Mouse (Mus musculus): ENCODE results near the gene Pdcd6ip. TPM values are rescaled to one million over a fixed set of nuclear protein-coding genes. Genes with fewer than 3 reads are reported as not detected.

The Pdcd6ip gene
- polyA plus RNA-seq, 1 experiment from 2014 or later: 80.0 TPM

DNA sequence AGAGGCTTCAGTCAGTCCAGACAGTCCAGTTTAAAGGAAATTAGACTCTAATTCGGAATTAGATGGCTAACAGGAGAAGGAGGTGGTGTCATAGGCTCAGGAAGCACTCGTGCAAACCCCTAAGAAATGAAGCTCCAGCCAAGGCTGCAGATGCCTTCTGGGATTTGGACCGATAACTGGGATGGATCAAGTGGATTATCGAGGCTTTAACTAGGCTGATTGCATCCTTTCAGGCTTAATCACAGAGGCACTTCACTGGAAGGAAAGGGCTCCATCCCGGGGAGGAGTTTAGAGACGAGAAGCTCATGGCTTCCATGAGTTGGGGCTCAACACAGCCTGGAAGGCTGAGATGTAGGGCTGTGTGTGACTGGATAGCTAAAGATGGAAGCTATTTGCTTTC is 84.0 kb downstream of the Pdcd6ip start:
- Histone ChIP-seq H3K4me2 (no peak overlapping the region), H3K4me1 (ENCODE audit: insufficient read depth) (no peaks in the 10 kb centered on the region), H3K36me3 (ENCODE audit: insufficient read depth) (no peaks in the 10 kb centered on the region), H3K4me3 (ENCODE audit: low read depth, low read length) (no peak overlapping the region), H3K27me3 (ENCODE audit: insufficient read depth, low read length) (no peaks in the 10 kb centered on the region), H3K9me3 (ENCODE audit: low read depth, low read length) (no peaks in the 10 kb centered on the region), H3K27ac (ENCODE audit: low read depth) (no peak overlapping the region), H3K9ac (no peak overlapping the region)
- ATAC-seq (ENCODE audit: insufficient read depth) (no peak), DNase-seq (no peak)
- WGBS: 76% methylated on average over 6 of the region's 6 CpGs
- TF ChIP-seq CTCF (IDR thresholded peaks at IDR 0.05; ENCODE audit: low read depth): no peak

GRCm38 (mm10) chr9:113617081-113617480 is 91.0 kb downstream of the Pdcd6ip start:
- H3K27ac ChIP-seq (ENCODE audit: low read depth): no peak overlapping the region
- no peaks in the 10 kb centered on the region for H3K9me3 ChIP-seq (ENCODE audit: low read depth, low read length)
- no peak for TF ChIP-seq CTCF (IDR thresholded peaks at IDR 0.05; ENCODE audit: low read depth)
- DNase-seq (no peak), ATAC-seq (ENCODE audit: insufficient read depth) (no peak)
- H3K27me3 ChIP-seq (ENCODE audit: insufficient read depth, low read length): no peaks in the 10 kb centered on the region
- H3K4me3 ChIP-seq (ENCODE audit: low read depth, low read length): no peak overlapping the region
- H3K4me1 ChIP-seq (ENCODE audit: insufficient read depth): no peaks in the 10 kb centered on the region
- H3K9ac ChIP-seq: no peak overlapping the region
- 69% methylated on average over 6 of the region's 6 CpGs for WGBS
- H3K36me3 ChIP-seq (ENCODE audit: insufficient read depth): no peaks in the 10 kb centered on the region
- no peak overlapping the region for H3K4me2 ChIP-seq

DNA sequence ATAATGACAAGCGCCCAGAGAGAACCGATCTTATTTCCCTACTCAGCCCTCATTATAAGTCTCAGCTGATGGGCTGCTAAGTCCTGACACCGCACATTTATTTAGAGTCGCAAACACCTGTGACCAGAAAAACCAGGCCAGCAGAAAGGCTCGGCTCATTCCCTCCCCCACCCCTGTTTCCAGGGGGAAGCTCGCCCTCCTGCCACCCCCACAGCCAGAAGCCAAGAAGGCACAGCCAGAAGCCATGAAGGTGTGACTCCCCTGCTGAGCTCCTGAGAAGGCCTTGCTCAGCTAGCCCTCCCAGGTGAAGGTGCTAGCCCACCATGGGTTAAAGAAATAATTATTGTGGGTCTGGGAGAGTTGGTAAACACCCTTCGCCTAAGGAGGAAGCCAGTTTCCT is 97.3 kb downstream of the Pdcd6ip start:
- 37% methylated on average over 7 of the region's 7 CpGs for WGBS
- H3K9ac ChIP-seq: no peak overlapping the region
- no peaks in the 10 kb centered on the region for H3K9me3 ChIP-seq (ENCODE audit: low read depth, low read length)
- no peaks in the 10 kb centered on the region for H3K4me1 ChIP-seq (ENCODE audit: insufficient read depth)
- no peak overlapping the region for H3K4me3 ChIP-seq (ENCODE audit: low read depth, low read length)
- H3K27me3 ChIP-seq (ENCODE audit: insufficient read depth, low read length): no peaks in the 10 kb centered on the region
- TF ChIP-seq CTCF (IDR thresholded peaks at IDR 0.05; ENCODE audit: low read depth): no peak
- no peak overlapping the region for H3K27ac ChIP-seq (ENCODE audit: low read depth)
- H3K4me2 ChIP-seq: no peak overlapping the region
- DNase-seq: no peak
- no peak for ATAC-seq (ENCODE audit: insufficient read depth)
- no peaks in the 10 kb centered on the region for H3K36me3 ChIP-seq (ENCODE audit: insufficient read depth)

DNA sequence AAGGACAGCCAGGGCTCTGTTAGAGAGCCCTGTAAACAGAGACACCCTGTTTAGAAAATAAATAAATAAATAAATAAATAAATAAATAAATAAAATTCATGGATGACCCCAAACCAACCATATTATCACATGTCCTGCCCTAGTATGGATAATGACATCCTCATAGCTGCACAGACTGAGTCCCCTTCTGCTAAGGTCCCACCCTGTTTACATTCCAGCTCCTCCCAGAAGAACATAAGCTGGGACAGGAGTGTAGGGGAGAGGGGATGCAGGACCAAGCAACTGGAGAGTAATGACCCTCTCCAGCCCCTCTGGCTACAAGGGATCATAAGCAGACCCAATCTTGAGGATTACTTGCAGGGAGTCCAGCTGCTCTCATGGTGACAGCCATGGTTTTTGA is 105.9 kb downstream of the Pdcd6ip start:
- no peaks in the 10 kb centered on the region for H3K27me3 ChIP-seq (ENCODE audit: insufficient read depth, low read length)
- H3K27ac ChIP-seq (ENCODE audit: low read depth): no peak overlapping the region
- TF ChIP-seq CTCF (IDR thresholded peaks at IDR 0.05; ENCODE audit: low read depth): no peak
- ATAC-seq (ENCODE audit: insufficient read depth) (no peak), DNase-seq (no peak)
- H3K9ac ChIP-seq: no peak overlapping the region
- no peak overlapping the region for H3K4me3 ChIP-seq (ENCODE audit: low read depth, low read length)
- no peaks in the 10 kb centered on the region for H3K9me3 ChIP-seq (ENCODE audit: low read depth, low read length)
- H3K4me1 ChIP-seq (ENCODE audit: insufficient read depth): no peaks in the 10 kb centered on the region
- no peak overlapping the region for H3K4me2 ChIP-seq
- H3K36me3 ChIP-seq (ENCODE audit: insufficient read depth): no peaks in the 10 kb centered on the region

Other genes starting within 250 kb of the Pdcd6ip start
- gene Clasp2, start 33.2 kb upstream of the Pdcd6ip start, polyA plus RNA-seq (2014; fragmentation: Nextera tagmentation; extraction: Ambion mirVana): 30.2 and 34.2 TPM in 2 replicates
- 46.6 and 48.9 TPM in 2 replicates for gene Ubp1, start 222.7 kb upstream of the Pdcd6ip start, polyA plus RNA-seq (2014; fragmentation: Nextera tagmentation; extraction: Ambion mirVana)